Mouse (Mus musculus) ES-Bruce4 (cell line): Measurements from ENCODE around the gene Pcdh8.

Source experiments
- CTCF ChIP-seq: IDR thresholded peaks from one replicate; pipeline ENCODE4 v1.8.1; 2011; ENCODE audit warnings: low read depth, low read length
- POLR2A ChIP-seq: IDR thresholded peaks from one replicate; pipeline ENCODE4 v1.8.1; 2011; ENCODE audit warnings: low read length; ENCODE audit not compliant: insufficient read depth

DNA sequence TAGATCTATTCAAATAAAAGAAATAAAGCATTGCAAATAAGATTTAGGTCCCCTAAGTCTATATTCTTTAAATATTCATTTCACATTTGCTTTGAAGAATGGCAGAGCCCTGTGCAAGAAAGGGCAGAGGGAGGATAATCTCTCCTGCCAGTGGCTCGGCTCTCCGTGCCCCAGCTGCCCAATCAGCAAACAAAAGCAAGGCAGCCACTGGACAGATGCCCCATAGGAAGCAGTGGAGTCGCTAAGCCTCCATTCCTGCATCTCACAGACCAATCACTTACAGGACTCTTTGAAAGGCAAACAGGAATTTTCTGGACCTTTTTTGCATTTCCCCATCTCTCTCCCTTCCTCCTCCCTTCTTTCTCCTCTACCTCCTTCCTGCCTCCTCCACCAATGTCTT is 17.0 kb downstream of the Pcdh8 start:
- TF ChIP-seq POLR2A (no peak), CTCF (no peak)
